Mouse (Mus musculus): ENCODE measurements around the gene Igfbp6.

Gene Igfbp6

GRCm38 (mm10) chr15:102178279-102178678 is 34.1 kb downstream of the Igfbp6 start:
- peak; percentile 80 for DNase-seq

GRCm38 (mm10) chr15:102179106-102179505 is 34.9 kb downstream of the Igfbp6 start:
- DNase-seq: no peak

- DNase-seq: no peak
Measured at GRCm38 (mm10) chr15:102179924-102180323, 35.8 kb downstream of the Igfbp6 start.

GRCm38 (mm10) chr15:102183076-102183475 is 38.9 kb downstream of the Igfbp6 start:
- DNase-seq: no peak

GRCm38 (mm10) chr15:102186239-102186638 is 42.1 kb downstream of the Igfbp6 start:
- no peak for DNase-seq

GRCm38 (mm10) chr15:102188096-102188495 is 43.9 kb downstream of the Igfbp6 start:
- DNase-seq: no peak

- no peak for DNase-seq
Measured at GRCm38 (mm10) chr15:102188883-102189282, 44.7 kb downstream of the Igfbp6 start.

- DNase-seq: no peak
Measured at GRCm38 (mm10) chr15:102191699-102192098, 47.5 kb downstream of the Igfbp6 start.

- DNase-seq: no peak
Measured at GRCm38 (mm10) chr15:102192271-102192812, 48.2 kb downstream of the Igfbp6 start.

- DNase-seq: no peak
Measured at GRCm38 (mm10) chr15:102192820-102193386, 48.7 kb downstream of the Igfbp6 start.

- DNase-seq: no peak
Measured at GRCm38 (mm10) chr15:102193652-102194051, 49.5 kb downstream of the Igfbp6 start.

- no peak for DNase-seq
Measured at GRCm38 (mm10) chr15:102194439-102194838, 50.3 kb downstream of the Igfbp6 start.

GRCm38 (mm10) chr15:102195373-102195772 is 51.2 kb downstream of the Igfbp6 start:
- DNase-seq: no peak

GRCm38 (mm10) chr15:102198841-102199240 is 54.7 kb downstream of the Igfbp6 start:
- DNase-seq: no peak

Data from cerebellum, adult 11 months (tissue).